Mouse (Mus musculus) neural tube, embryonic 11.5 days (tissue): ENCODE data around the gene Psmd12. TPM values are rescaled to one million over a fixed set of nuclear protein-coding genes. Genes with fewer than 3 reads are reported as not detected.
A peak's percentile ranks its signal among the peaks of the same experiment; 100 is the strongest.

Experiments used
- ATAC-seq: fragments of 200-750 bp; cut with Nextera tagmentation; 2 replicates; pipeline ENCODE4 v1.8.0; 2017; ENCODE audit warnings: moderate number of reproducible peaks, mild to moderate bottlenecking, moderate TSS enrichment, moderate library complexity; ENCODE audit not compliant: insufficient read depth, low FRiP score, low TSS enrichment
- DNase-seq: peaks from one replicate; pipeline ENCODE4 v3.0.0-alpha.2; 2015; ENCODE audit warnings: low spot score
- H3K27ac ChIP-seq: fragments of 300-500 bp; sonication (generic); 2 replicates; pipeline ENCODE4 v1.5.1; 2014; ENCODE audit warnings: low read depth, mild to moderate bottlenecking, low read length
- H3K27me3 ChIP-seq: fragments of 300-500 bp; sonication (generic); 2 replicates; pipeline ENCODE4 v1.6.1; 2014; ENCODE audit warnings: mild to moderate bottlenecking, low read length, mixed read lengths; ENCODE audit not compliant: control insufficient read depth, insufficient read depth
- H3K36me3 ChIP-seq: fragments of 300-500 bp; sonication (generic); 2 replicates; pipeline ENCODE4 v1.6.1; 2014; ENCODE audit warnings: mild to moderate bottlenecking, low read length, moderate library complexity, mixed read lengths; ENCODE audit not compliant: control insufficient read depth, insufficient read depth
- H3K4me1 ChIP-seq: fragments of 300-500 bp; sonication (generic); 2 replicates; pipeline ENCODE4 v1.6.1; 2014; ENCODE audit warnings: low read length, mixed read lengths; ENCODE audit not compliant: control insufficient read depth, insufficient read depth
- H3K4me2 ChIP-seq: fragments of 300-500 bp; sonication (generic); 2 replicates; pipeline ENCODE4 v1.6.1; 2014; ENCODE audit warnings: low read depth, mild to moderate bottlenecking, moderate library complexity
- H3K4me3 ChIP-seq: fragments of 300-500 bp; sonication (generic); 2 replicates; pipeline ENCODE4 v1.5.1; 2014; ENCODE audit warnings: low read depth, low read length
- H3K9ac ChIP-seq: fragments of 300-500 bp; sonication (generic); 2 replicates; pipeline ENCODE4 v1.6.1; 2014; ENCODE audit warnings: mild to moderate bottlenecking, low read length
- H3K9me3 ChIP-seq: fragments of 300-500 bp; sonication (generic); 2 replicates; pipeline ENCODE4 v1.6.1; 2016; ENCODE audit warnings: low read length; ENCODE audit not compliant: control insufficient read depth
- WGBS: fragments of 180-500 bp; shearing (Covaris S2); extraction: QIAGEN DNeasy Blood & Tissue Kit; methylation state at CpG from one replicate; pipeline ENCODE4 v1.1.7; 2014; 5-methylcytosine and 5-hydroxymethylcytosine counted together
- polyA plus RNA-seq: library from polyadenylated mRNA; unstranded; fragments of >200 nt; fragmentation: Nextera tagmentation; extraction: Ambion mirVana; gene quantifications from 2 replicates; pipeline ENCODE4 v1.2.1, GENCODE M21; 2014

Psmd12 gene
- polyA plus RNA-seq = 228 and 232 TPM in 2 replicates

DNA sequence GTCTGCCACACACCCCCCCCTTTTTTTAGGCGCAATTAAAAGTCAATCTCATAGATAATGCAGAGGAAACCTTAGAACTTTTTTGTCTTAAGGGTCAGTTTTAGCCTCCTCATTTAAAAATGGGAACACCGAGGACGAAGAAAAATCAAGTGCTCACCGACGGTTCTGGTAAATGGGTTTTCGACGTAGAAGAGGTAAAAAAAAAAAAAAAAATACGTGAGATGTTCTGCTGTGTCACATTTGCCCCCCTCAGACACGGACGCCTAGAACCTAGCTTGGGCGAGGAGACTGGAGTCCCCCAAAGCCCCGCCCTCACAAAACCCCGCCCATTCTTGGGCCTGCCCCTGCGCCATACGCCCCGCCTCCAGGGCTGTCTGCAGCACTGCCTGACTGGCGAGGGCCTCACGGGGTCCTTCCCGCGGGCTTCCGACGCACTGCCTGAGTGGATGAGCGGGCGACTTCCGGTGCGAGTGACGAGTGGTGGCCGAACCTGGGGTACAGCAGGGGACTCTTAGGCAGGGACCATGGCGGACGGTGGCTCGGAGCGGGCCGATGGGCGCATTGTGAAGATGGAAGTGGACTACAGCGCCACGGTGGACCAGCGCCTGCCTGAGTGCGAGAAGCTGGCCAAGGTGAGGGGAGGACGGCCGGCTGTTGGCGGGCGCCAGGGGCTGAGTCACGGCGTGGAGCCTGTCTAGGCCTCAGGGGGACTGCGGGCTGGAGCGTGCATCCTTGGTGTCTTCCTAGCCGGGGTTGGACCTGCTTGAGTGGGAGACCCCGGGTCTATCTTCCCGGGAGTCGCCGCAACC, at the start of gene Psmd12:
Gene Psmd12, plus strand, starts transcription at position 432 of the 809 bp plus-strand sequence.
- DNase-seq = peak; percentile 99
- Histone ChIP-seq H3K9ac (peak within 1 kb of the TSS; percentile 97), H3K4me3 (peak within 1 kb of the TSS; percentile 95), H3K27ac (no peak within 1 kb of the TSS), H3K4me2 (peak within 1 kb of the TSS; percentile 95), H3K36me3 (no peaks in the 10 kb centered on the region), H3K4me1 (peaks cover 5% of the 10 kb centered on the region; the same call in 1 of the 2 replicates), H3K9me3 (no peaks in the 10 kb centered on the region), H3K27me3 (no peaks in the 10 kb centered on the region)
- WGBS = under 1% methylated on average over 51 of the region's 51 CpGs
- peak; percentile 97 for ATAC-seq

- ATAC-seq (no peak), DNase-seq (no peak)
- Histone ChIP-seq H3K36me3 (no peaks in the 10 kb centered on the region), H3K4me1 (no peaks in the 10 kb centered on the region), H3K9me3 (no peaks in the 10 kb centered on the region), H3K27me3 (no peaks in the 10 kb centered on the region), H3K9ac (no peak overlapping the region), H3K4me2 (no peak overlapping the region), H3K27ac (no peak overlapping the region), H3K4me3 (no peak overlapping the region)
- 89% methylated on average over 7 of the region's 7 CpGs for WGBS
Measured at GRCm38 (mm10) chr11:107431197-107431965, 47.9 kb upstream of the Psmd12 start.

DNA sequence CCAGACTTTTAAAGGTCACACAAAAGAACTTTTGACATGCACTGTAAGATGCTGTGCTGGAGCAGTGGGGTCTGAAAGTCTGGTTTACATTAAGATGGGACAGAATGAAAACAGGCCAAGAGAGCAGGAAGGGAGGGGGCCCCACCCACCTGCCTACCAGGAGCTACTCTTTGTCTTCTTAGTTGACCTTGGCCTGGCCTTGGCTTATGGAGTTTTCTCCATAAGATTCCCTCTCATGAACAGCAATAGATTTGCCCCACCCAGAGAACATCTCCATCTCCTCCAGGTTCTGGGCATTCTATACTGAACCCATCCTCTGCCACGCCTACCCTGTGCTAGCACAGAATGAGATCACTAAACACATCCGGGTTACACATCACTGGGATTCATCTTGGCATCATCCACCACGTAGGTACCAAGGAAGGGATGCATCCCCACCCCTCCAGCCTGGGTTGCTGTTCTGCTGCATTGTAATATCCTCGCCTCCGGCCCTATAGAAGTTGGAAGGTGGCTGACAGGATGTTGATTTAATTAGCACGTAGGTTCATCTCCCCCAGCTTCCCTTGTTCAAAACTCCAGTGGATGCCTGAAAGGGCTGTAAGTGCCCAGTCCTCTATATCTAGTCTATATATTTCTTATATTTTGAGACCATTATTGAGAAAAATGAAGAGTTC, 43.4 kb upstream of the Psmd12 start:
- H3K9ac ChIP-seq = no peak overlapping the region
- H3K4me1 ChIP-seq = no peaks in the 10 kb centered on the region
- H3K27ac ChIP-seq = no peak overlapping the region
- H3K4me3 ChIP-seq = no peak overlapping the region
- no peaks in the 10 kb centered on the region for H3K27me3 ChIP-seq
- H3K4me2 ChIP-seq = no peak overlapping the region
- H3K36me3 ChIP-seq = no peaks in the 10 kb centered on the region
- WGBS = 87% methylated on average over 6 of the region's 6 CpGs
- H3K9me3 ChIP-seq = no peaks in the 10 kb centered on the region
- DNase-seq = no peak
- no peak for ATAC-seq

DNA sequence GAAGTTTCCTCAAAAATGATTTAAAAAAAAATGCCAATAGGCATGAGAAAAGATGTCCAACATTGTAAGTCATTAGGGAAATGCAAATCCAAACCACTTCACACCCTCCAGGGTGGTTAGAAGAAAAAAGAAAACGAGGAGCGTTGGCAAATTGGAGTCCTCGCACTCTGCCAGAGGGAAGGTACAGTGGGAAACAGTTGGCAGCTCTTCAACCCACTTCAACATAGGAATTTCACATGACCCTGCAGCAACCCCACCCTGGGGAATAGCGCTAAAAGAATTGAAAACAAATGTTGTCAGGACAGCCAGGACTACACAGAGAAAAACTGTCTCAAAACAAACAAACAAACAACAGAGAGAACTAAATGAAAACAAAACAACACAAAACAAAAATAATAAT, 41.6 kb upstream of the Psmd12 start:
- ATAC-seq = no peak

DNA sequence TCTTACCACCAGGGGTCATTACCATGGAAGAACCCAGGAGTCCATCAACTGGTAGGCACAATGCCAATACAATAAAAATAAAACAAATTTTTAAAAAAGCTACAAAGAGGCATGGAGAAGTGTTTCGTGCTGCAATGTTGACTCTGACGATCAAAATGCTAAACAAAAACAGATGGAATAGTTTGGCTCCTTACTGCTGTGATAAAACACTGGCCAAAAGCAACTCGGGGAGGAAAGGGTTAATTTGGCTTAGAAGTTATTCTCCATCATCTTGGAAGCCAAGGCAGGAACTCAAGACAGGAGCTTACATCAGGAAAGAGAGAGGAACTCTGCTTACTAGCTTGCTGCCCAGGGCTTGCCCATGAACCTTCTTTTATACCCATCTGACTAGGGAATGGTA, 41.1 kb upstream of the Psmd12 start:
- Histone ChIP-seq H3K27ac (no peak overlapping the region), H3K27me3 (no peaks in the 10 kb centered on the region), H3K4me1 (no peaks in the 10 kb centered on the region), H3K4me2 (no peak overlapping the region), H3K9me3 (no peaks in the 10 kb centered on the region), H3K4me3 (no peak overlapping the region), H3K9ac (no peak overlapping the region), H3K36me3 (no peaks in the 10 kb centered on the region)
- ATAC-seq = no peak
- DNase-seq = no peak
- WGBS = 96% methylated on average over 3 of the region's 3 CpGs

More for the DNA sequence above, 41.6 kb upstream of the Psmd12 start:
- no peak overlapping the region for H3K4me2 ChIP-seq
- H3K9me3 ChIP-seq = no peaks in the 10 kb centered on the region
- H3K27me3 ChIP-seq = no peaks in the 10 kb centered on the region
- no peaks in the 10 kb centered on the region for H3K36me3 ChIP-seq
- DNase-seq = no peak
- no peak overlapping the region for H3K9ac ChIP-seq
- H3K4me3 ChIP-seq = no peak overlapping the region
- 80% methylated on average over 4 of the region's 4 CpGs for WGBS
- H3K4me1 ChIP-seq = no peaks in the 10 kb centered on the region
- no peak overlapping the region for H3K27ac ChIP-seq

GRCm38 (mm10) chr11:107441050-107441449, 38.2 kb upstream of the Psmd12 start:
- Histone ChIP-seq H3K4me1 (no peaks in the 10 kb centered on the region), H3K4me3 (no peak overlapping the region)
- 49% methylated on average over 3 of the region's 3 CpGs for WGBS

GRCm38 (mm10) chr11:107443121-107444095, 35.9 kb upstream of the Psmd12 start:
- Histone ChIP-seq H3K9me3 (no peaks in the 10 kb centered on the region), H3K9ac (no peak overlapping the region), H3K4me2 (no peak overlapping the region), H3K36me3 (no peaks in the 10 kb centered on the region), H3K4me3 (no peak overlapping the region), H3K27me3 (no peaks in the 10 kb centered on the region), H3K27ac (no peak overlapping the region), H3K4me1 (no peaks in the 10 kb centered on the region)
- ATAC-seq (no peak), DNase-seq (no peak)
- 86% methylated on average over 12 of the region's 12 CpGs for WGBS

More at GRCm38 (mm10) chr11:107441050-107441449, 38.2 kb upstream of the Psmd12 start:
- no peak overlapping the region for H3K4me2 ChIP-seq
- ATAC-seq (no peak), DNase-seq (no peak)
- no peaks in the 10 kb centered on the region for H3K27me3 ChIP-seq
- H3K9ac ChIP-seq = no peak overlapping the region
- H3K9me3 ChIP-seq = no peaks in the 10 kb centered on the region
- H3K36me3 ChIP-seq = no peaks in the 10 kb centered on the region
- H3K27ac ChIP-seq = no peak overlapping the region

- no peak overlapping the region for H3K4me3 ChIP-seq
- WGBS = 87% methylated on average over 3 of the region's 3 CpGs
- H3K27me3 ChIP-seq = no peaks in the 10 kb centered on the region
- no peak overlapping the region for H3K4me2 ChIP-seq
- DNase-seq (no peak), ATAC-seq (no peak)
- no peak overlapping the region for H3K9ac ChIP-seq
- H3K27ac ChIP-seq = no peak overlapping the region
- no peaks in the 10 kb centered on the region for H3K9me3 ChIP-seq
- H3K36me3 ChIP-seq = no peaks in the 10 kb centered on the region
- no peaks in the 10 kb centered on the region for H3K4me1 ChIP-seq
Measured at GRCm38 (mm10) chr11:107445683-107446082, 33.6 kb upstream of the Psmd12 start.
